Mouse (Mus musculus) MEL (cell line): ENCODE results near the gene Oprm1. TPM values are rescaled to one million over a fixed set of nuclear protein-coding genes. Genes with fewer than 3 reads are reported as not detected.

Experiments
- DNase-seq: peaks from one replicate; pipeline ENCODE4 v3.0.0; 2011; ENCODE audit warnings: low read depth, low spot score
- H3K27ac ChIP-seq: 2 replicates; pipeline ENCODE4 v1.5.1; 2012; ENCODE audit warnings: low read depth, mild to moderate bottlenecking, control low read depth, low read length, moderate library complexity; ENCODE audit not compliant: control insufficient read depth
- H3K27me3 ChIP-seq, 2 experiments: fragments of 150-350 bp in 1 of 2; sonication (generic) in 1 of 2; 2 replicates each; pipeline ENCODE4 v1.6.1; 2012; ENCODE audit warnings: low read length in 2 of 2, mild to moderate bottlenecking in 2 of 2, improper control_type of control experiment in 1 of 2, moderate library complexity in 1 of 2; ENCODE audit not compliant: insufficient read depth in 2 of 2, control insufficient read depth in 1 of 2
- H3K36me3 ChIP-seq, 2 experiments: 2 replicates each; pipeline ENCODE4 v1.6.1; 2012 to 2014; ENCODE audit warnings: low read length in 2 of 2, improper control_type of control experiment in 1 of 2, inconsistent platforms in 1 of 2, mild to moderate bottlenecking in 1 of 2; ENCODE audit not compliant: insufficient read depth in 2 of 2, control insufficient read depth in 1 of 2
- H3K4me1 ChIP-seq, 2 experiments: fragments of 150-350 bp in 1 of 2; sonication (generic) in 1 of 2; 2 replicates each; pipeline ENCODE4 v1.6.1; 2012; ENCODE audit warnings: low read length in 2 of 2, improper control_type of control experiment in 1 of 2, mild to moderate bottlenecking in 1 of 2; ENCODE audit not compliant: insufficient read depth in 2 of 2, control insufficient read depth in 1 of 2
- H3K4me3 ChIP-seq, 2 experiments: fragments of 150-350 bp in 1 of 2; sonication (generic) in 1 of 2; 2 replicates each; pipeline ENCODE4 v1.5.1; 2012; ENCODE audit warnings: low read depth in 2 of 2, low read length in 2 of 2, mild to moderate bottlenecking in 2 of 2, moderate library complexity in 2 of 2, control low read depth in 1 of 2, improper control_type of control experiment in 1 of 2; ENCODE audit not compliant: control insufficient read depth in 1 of 2, insufficient read depth in 1 of 2
- H3K79me2 ChIP-seq: 2 replicates; pipeline ENCODE4 v1.6.1; 2012; ENCODE audit warnings: mild to moderate bottlenecking, low read length, moderate library complexity; ENCODE audit not compliant: control insufficient read depth, poor library complexity, insufficient read depth
- H3K9ac ChIP-seq: 2 replicates; pipeline ENCODE4 v1.6.1; 2012; ENCODE audit warnings: low read depth, mild to moderate bottlenecking, control low read depth, low read length, moderate library complexity; ENCODE audit not compliant: control insufficient read depth, poor library complexity, severe bottlenecking
- H3K9me3 ChIP-seq: fragments of 150-350 bp; sonication (generic); replicated peaks from 2 replicates; pipeline ENCODE4 v1.6.1; 2012; ENCODE audit warnings: mild to moderate bottlenecking, low read length, improper control_type of control experiment, moderate library complexity; ENCODE audit not compliant: insufficient read depth
- CHD1 ChIP-seq: IDR thresholded peaks from 2 replicates; pipeline ENCODE4 v1.6.1; 2012; ENCODE audit warnings: low read depth, mild to moderate bottlenecking, inconsistent platforms, low read length, improper control_type of control experiment
- CHD2 ChIP-seq: IDR thresholded peaks from 2 replicates; pipeline ENCODE4 v1.6.1; 2011; ENCODE audit warnings: low read length, improper control_type of control experiment
- E2F4 ChIP-seq: IDR thresholded peaks from 2 replicates; pipeline ENCODE4 v1.6.1; 2011; ENCODE audit warnings: low read depth, low read length, improper control_type of control experiment, borderline replicate concordance
- GABPA ChIP-seq: IDR thresholded peaks from 2 replicates; pipeline ENCODE4 v1.6.1; 2012; ENCODE audit warnings: low read depth, mild to moderate bottlenecking, inconsistent platforms, low read length, improper control_type of control experiment, moderate library complexity
- HCFC1 ChIP-seq: IDR thresholded peaks from 2 replicates; pipeline ENCODE4 v1.6.1; 2012; ENCODE audit warnings: low read depth, mild to moderate bottlenecking, inconsistent platforms, low read length, improper control_type of control experiment, moderate library complexity
- JUND ChIP-seq: IDR thresholded peaks from 2 replicates; pipeline ENCODE4 v1.6.1; 2011; ENCODE audit warnings: low read depth, mild to moderate bottlenecking, improper control_type of control experiment, low read length
- KAT2A ChIP-seq: conservative IDR thresholded peaks from 2 replicates; pipeline ENCODE4 v1.6.1; 2012; ENCODE audit warnings: low read depth, low read length, improper control_type of control experiment, inconsistent platforms
- MAFK ChIP-seq: IDR thresholded peaks from 2 replicates; pipeline ENCODE4 v1.6.1; 2011; ENCODE audit warnings: low read depth, mild to moderate bottlenecking, low read length, improper control_type of control experiment, borderline replicate concordance
- MAX ChIP-seq: IDR thresholded peaks from 2 replicates; pipeline ENCODE4 v1.6.1; 2011; ENCODE audit warnings: low read length, improper control_type of control experiment
- MAZ ChIP-seq: IDR thresholded peaks from 2 replicates; pipeline ENCODE4 v1.6.1; 2012; ENCODE audit warnings: low read depth, mild to moderate bottlenecking, inconsistent platforms, low read length, improper control_type of control experiment
- MEF2A ChIP-seq: IDR thresholded peaks from 2 replicates; pipeline ENCODE4 v1.6.1; 2014; ENCODE audit warnings: low read depth, mild to moderate bottlenecking, inconsistent platforms, low read length, improper control_type of control experiment; ENCODE audit not compliant: poor library complexity, insufficient replicate concordance, severe bottlenecking; ENCODE audit errors: extremely low read depth
- MYC ChIP-seq: IDR thresholded peaks from 2 replicates; pipeline ENCODE4 v1.6.1; 2011; ENCODE audit warnings: low read depth, mild to moderate bottlenecking, low read length, improper control_type of control experiment, moderate library complexity
- NELFE ChIP-seq: IDR thresholded peaks from 2 replicates; pipeline ENCODE4 v1.6.1; 2011; ENCODE audit warnings: low read depth, low read length, improper control_type of control experiment
- NRF1 ChIP-seq: IDR thresholded peaks from 2 replicates; pipeline ENCODE4 v1.6.1; 2014; ENCODE audit warnings: low read depth, mild to moderate bottlenecking, inconsistent platforms, low read length, improper control_type of control experiment, moderate library complexity; ENCODE audit not compliant: poor library complexity, insufficient read depth, severe bottlenecking
- POLR2AphosphoS2 ChIP-seq: IDR thresholded peaks from 2 replicates; pipeline ENCODE4 v1.6.1; 2011; ENCODE audit warnings: low read length, improper control_type of control experiment
- RAD21 ChIP-seq: IDR thresholded peaks from 2 replicates; pipeline ENCODE4 v1.6.1; 2011; ENCODE audit warnings: mild to moderate bottlenecking, low read depth, low read length, improper control_type of control experiment
- RCOR1 ChIP-seq: IDR thresholded peaks from 2 replicates; pipeline ENCODE4 v1.6.1; 2012; ENCODE audit warnings: low read depth, mild to moderate bottlenecking, inconsistent platforms, low read length, improper control_type of control experiment
- SIN3A ChIP-seq: IDR thresholded peaks from 2 replicates; pipeline ENCODE4 v1.6.1; 2012; ENCODE audit warnings: low read length, improper control_type of control experiment, inconsistent platforms
- TCF12 ChIP-seq: IDR thresholded peaks from 2 replicates; pipeline ENCODE4 v1.6.1; 2014; ENCODE audit warnings: low read depth, mild to moderate bottlenecking, inconsistent platforms, low read length, improper control_type of control experiment, moderate library complexity
- USF2 ChIP-seq, 2 experiments: IDR thresholded peaks; 2 replicates each; pipeline ENCODE4 v1.6.1; 2011 to 2012; ENCODE audit warnings: improper control_type of control experiment in 2 of 2, low read length in 2 of 2, borderline replicate concordance in 1 of 2, inconsistent platforms in 1 of 2, low read depth in 1 of 2, mild to moderate bottlenecking in 1 of 2; ENCODE audit not compliant: insufficient read depth in 1 of 2
- ZC3H11A ChIP-seq: IDR thresholded peaks from 2 replicates; pipeline ENCODE4 v1.6.1; 2012; ENCODE audit warnings: low read depth, mild to moderate bottlenecking, inconsistent platforms, low read length, improper control_type of control experiment
- ZMIZ1 ChIP-seq: IDR thresholded peaks from 2 replicates; pipeline ENCODE4 v1.6.1; 2012; ENCODE audit warnings: low read depth, mild to moderate bottlenecking, inconsistent platforms, low read length, improper control_type of control experiment, moderate library complexity
- ZNF384 ChIP-seq: IDR thresholded peaks from 2 replicates; pipeline ENCODE4 v1.6.1; 2012; ENCODE audit warnings: low read depth, mild to moderate bottlenecking, inconsistent platforms, low read length, improper control_type of control experiment
- polyA plus RNA-seq, 2 experiments: library from polyadenylated mRNA; stranded (reverse) in 1 of 2; unstranded in 1 of 2; fragments of >175 nt in 1 of 2; fragments of >200 nt in 1 of 2; gene quantifications; 2 replicates each; pipeline versions ENCODE4 v1.2.1 to v1.2.4; 2012; ENCODE audit warnings: low replicate concordance in 2 of 2, low read depth in 1 of 2; ENCODE audit not compliant: insufficient read length in 2 of 2, insufficient read depth in 1 of 2, missing spikeins in 1 of 2
- total RNA-seq: library from RNA; depleted of rRNA; stranded (reverse); fragments of 300-350 nt; gene quantifications from 2 replicates; pipeline ENCODE4 v1.2.3, GENCODE M21; 2012

Gene Oprm1
- total and polyA plus RNA-seq, 3 experiments: not detected

DNA sequence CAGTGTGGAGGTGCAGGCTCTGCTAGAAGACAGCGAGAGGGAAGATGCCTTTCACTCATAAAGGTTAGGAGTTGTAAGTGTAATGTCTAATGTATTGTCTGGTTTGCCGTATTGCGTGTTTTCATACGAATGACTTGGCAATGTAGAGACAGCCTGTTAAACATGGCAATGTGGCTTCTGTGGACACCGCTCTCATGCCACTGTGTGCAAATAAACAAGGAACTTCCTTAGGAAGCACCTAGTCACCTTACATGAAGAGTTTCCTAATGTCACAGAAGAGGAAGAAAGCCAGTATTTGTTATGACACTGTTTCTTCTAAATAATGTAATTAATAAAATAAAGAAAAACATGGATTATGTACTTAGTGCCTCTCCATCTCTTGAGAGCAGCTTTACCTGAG lies 278.9 kb downstream of the Oprm1 start:
- no peaks in the 10 kb centered on the region for H3K9me3 ChIP-seq

DNA sequence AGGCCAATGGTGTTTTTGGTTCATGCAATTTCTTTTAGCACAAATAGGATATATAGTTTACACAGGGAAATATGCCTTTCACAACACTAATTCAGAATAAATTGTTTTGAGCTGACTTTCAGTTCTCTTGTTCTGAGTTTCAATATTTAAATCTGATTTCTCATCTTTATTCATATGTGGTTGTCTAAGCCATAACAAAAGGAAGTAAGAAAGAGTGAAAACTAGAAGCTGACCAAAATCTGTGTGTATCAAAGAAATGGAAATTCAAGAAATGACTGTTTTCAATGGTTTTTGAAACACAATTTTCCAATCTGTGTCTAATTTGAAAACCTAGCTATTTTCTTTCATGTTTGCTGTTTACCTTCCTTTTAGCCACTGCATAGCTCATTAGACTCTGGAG lies 282.7 kb downstream of the Oprm1 start:
- H3K4me3 ChIP-seq: no peak overlapping the region
- H3K27ac ChIP-seq: no peak overlapping the region
- TF ChIP-seq RCOR1: no peak
- no peak for TF ChIP-seq ZNF384
- TF ChIP-seq CHD2: no peak
- TF ChIP-seq MEF2A: no peak
- no peak for TF ChIP-seq RAD21
- TF ChIP-seq POLR2AphosphoS2: no peak
- no peak for TF ChIP-seq E2F4
- no peak for TF ChIP-seq ZMIZ1
- no peak for TF ChIP-seq NRF1
- TF ChIP-seq CHD1: no peak
- no peak for TF ChIP-seq ZC3H11A
- TF ChIP-seq MAFK: no peak
- no peak for TF ChIP-seq MAX
- TF ChIP-seq JUND: no peak
- no peak for TF ChIP-seq SIN3A
- TF ChIP-seq GABPA: no peak
- TF ChIP-seq USF2 (IDR thresholded peaks at IDR 0.05; ENCODE audit: borderline replicate concordance in 1 of 2, insufficient read depth in 1 of 2, low read depth in 1 of 2, low read length in 2 of 2): no peak
- TF ChIP-seq MYC: no peak
- no peak for DNase-seq
- H3K36me3 ChIP-seq: no peaks in the 10 kb centered on the region
- H3K4me1 ChIP-seq: no peaks in the 10 kb centered on the region
- no peaks in the 10 kb centered on the region for H3K9me3 ChIP-seq
- no peaks in the 10 kb centered on the region for H3K27me3 ChIP-seq
- no peaks in the 10 kb centered on the region for H3K79me2 ChIP-seq
- no peak overlapping the region for H3K9ac ChIP-seq

More for the DNA sequence above, 278.9 kb downstream of the Oprm1 start:
- no peaks in the 10 kb centered on the region for H3K27me3 ChIP-seq
- no peaks in the 10 kb centered on the region for H3K79me2 ChIP-seq
- H3K4me1 ChIP-seq: no peaks in the 10 kb centered on the region
- H3K9ac ChIP-seq: no peak overlapping the region
- no peak for DNase-seq
- TF ChIP-seq ZMIZ1 (no peak), TCF12 (no peak), MEF2A (no peak), NRF1 (no peak), HCFC1 (no peak), MAZ (no peak), NELFE (no peak), KAT2A (no peak)
- TF ChIP-seq, all 39 proteins: peak for 0
- H3K27ac ChIP-seq: no peak overlapping the region
- H3K4me3 ChIP-seq: no peak overlapping the region
- H3K36me3 ChIP-seq: no peaks in the 10 kb centered on the region
